Mouse (Mus musculus) MEL (cell line): ENCODE results near the gene Nrbf2. TPM values are rescaled to one million over a fixed set of nuclear protein-coding genes. Genes with fewer than 3 reads are reported as not detected.

ENCODE experiments used
- DNase-seq: peaks from one replicate; pipeline ENCODE4 v3.0.0; 2011; ENCODE audit warnings: low read depth, low spot score
- H3K27ac ChIP-seq: 2 replicates; pipeline ENCODE4 v1.5.1; 2012; ENCODE audit warnings: low read depth, mild to moderate bottlenecking, control low read depth, low read length, moderate library complexity; ENCODE audit not compliant: control insufficient read depth
- H3K27me3 ChIP-seq, 2 experiments: fragments of 150-350 bp in 1 of 2; sonication (generic) in 1 of 2; 2 replicates each; pipeline ENCODE4 v1.6.1; 2012; ENCODE audit warnings: low read length in 2 of 2, mild to moderate bottlenecking in 2 of 2, improper control_type of control experiment in 1 of 2, moderate library complexity in 1 of 2; ENCODE audit not compliant: insufficient read depth in 2 of 2, control insufficient read depth in 1 of 2
- H3K36me3 ChIP-seq, 2 experiments: 2 replicates each; pipeline ENCODE4 v1.6.1; 2012 to 2014; ENCODE audit warnings: low read length in 2 of 2, improper control_type of control experiment in 1 of 2, inconsistent platforms in 1 of 2, mild to moderate bottlenecking in 1 of 2; ENCODE audit not compliant: insufficient read depth in 2 of 2, control insufficient read depth in 1 of 2
- H3K4me1 ChIP-seq, 2 experiments: fragments of 150-350 bp in 1 of 2; sonication (generic) in 1 of 2; 2 replicates each; pipeline ENCODE4 v1.6.1; 2012; ENCODE audit warnings: low read length in 2 of 2, improper control_type of control experiment in 1 of 2, mild to moderate bottlenecking in 1 of 2; ENCODE audit not compliant: insufficient read depth in 2 of 2, control insufficient read depth in 1 of 2
- H3K4me3 ChIP-seq, 2 experiments: fragments of 150-350 bp in 1 of 2; sonication (generic) in 1 of 2; 2 replicates each; pipeline ENCODE4 v1.5.1; 2012; ENCODE audit warnings: low read depth in 2 of 2, low read length in 2 of 2, mild to moderate bottlenecking in 2 of 2, moderate library complexity in 2 of 2, control low read depth in 1 of 2, improper control_type of control experiment in 1 of 2; ENCODE audit not compliant: control insufficient read depth in 1 of 2, insufficient read depth in 1 of 2
- H3K79me2 ChIP-seq: 2 replicates; pipeline ENCODE4 v1.6.1; 2012; ENCODE audit warnings: mild to moderate bottlenecking, low read length, moderate library complexity; ENCODE audit not compliant: control insufficient read depth, poor library complexity, insufficient read depth
- H3K9ac ChIP-seq: 2 replicates; pipeline ENCODE4 v1.6.1; 2012; ENCODE audit warnings: low read depth, mild to moderate bottlenecking, control low read depth, low read length, moderate library complexity; ENCODE audit not compliant: control insufficient read depth, poor library complexity, severe bottlenecking
- H3K9me3 ChIP-seq: fragments of 150-350 bp; sonication (generic); replicated peaks from 2 replicates; pipeline ENCODE4 v1.6.1; 2012; ENCODE audit warnings: mild to moderate bottlenecking, low read length, improper control_type of control experiment, moderate library complexity; ENCODE audit not compliant: insufficient read depth
- BHLHE40 ChIP-seq: IDR thresholded peaks from 2 replicates; pipeline ENCODE4 v1.6.1; 2012; ENCODE audit warnings: low read depth, mild to moderate bottlenecking, inconsistent platforms, low read length, improper control_type of control experiment, borderline replicate concordance
- CHD1 ChIP-seq: IDR thresholded peaks from 2 replicates; pipeline ENCODE4 v1.6.1; 2012; ENCODE audit warnings: low read depth, mild to moderate bottlenecking, inconsistent platforms, low read length, improper control_type of control experiment
- CTCF ChIP-seq, 3 experiments: IDR thresholded peaks in 2 of 3; conservative IDR thresholded peaks in 1 of 3; 2 replicates each; pipeline ENCODE4 v1.5.1; 2011 to 2012; ENCODE audit warnings: low read length in 3 of 3, low read depth in 2 of 3, mild to moderate bottlenecking in 2 of 3, improper control_type of control experiment in 1 of 3, inconsistent platforms in 1 of 3, mixed read lengths in 1 of 3, moderate library complexity in 1 of 3; ENCODE audit not compliant: control insufficient read depth in 1 of 3, insufficient read depth in 1 of 3, poor library complexity in 1 of 3, severe bottlenecking in 1 of 3
- E2F4 ChIP-seq: IDR thresholded peaks from 2 replicates; pipeline ENCODE4 v1.6.1; 2011; ENCODE audit warnings: low read depth, low read length, improper control_type of control experiment, borderline replicate concordance
- ELF1 ChIP-seq: IDR thresholded peaks from 2 replicates; pipeline ENCODE4 v1.6.1; 2014; ENCODE audit warnings: low read depth, mild to moderate bottlenecking, inconsistent platforms, low read length, improper control_type of control experiment, moderate library complexity
- ETS1 ChIP-seq: IDR thresholded peaks from 2 replicates; pipeline ENCODE4 v1.6.1; 2012; ENCODE audit warnings: low read depth, mild to moderate bottlenecking, inconsistent platforms, low read length, improper control_type of control experiment, moderate library complexity
- GABPA ChIP-seq: IDR thresholded peaks from 2 replicates; pipeline ENCODE4 v1.6.1; 2012; ENCODE audit warnings: low read depth, mild to moderate bottlenecking, inconsistent platforms, low read length, improper control_type of control experiment, moderate library complexity
- GATA1 ChIP-seq: IDR thresholded peaks from 2 replicates; pipeline ENCODE4 v1.6.1; 2011; ENCODE audit warnings: low read depth, low read length, improper control_type of control experiment
- JUND ChIP-seq: IDR thresholded peaks from 2 replicates; pipeline ENCODE4 v1.6.1; 2011; ENCODE audit warnings: low read depth, mild to moderate bottlenecking, improper control_type of control experiment, low read length
- MAZ ChIP-seq: IDR thresholded peaks from 2 replicates; pipeline ENCODE4 v1.6.1; 2012; ENCODE audit warnings: low read depth, mild to moderate bottlenecking, inconsistent platforms, low read length, improper control_type of control experiment
- NELFE ChIP-seq: IDR thresholded peaks from 2 replicates; pipeline ENCODE4 v1.6.1; 2011; ENCODE audit warnings: low read depth, low read length, improper control_type of control experiment
- NRF1 ChIP-seq: IDR thresholded peaks from 2 replicates; pipeline ENCODE4 v1.6.1; 2014; ENCODE audit warnings: low read depth, mild to moderate bottlenecking, inconsistent platforms, low read length, improper control_type of control experiment, moderate library complexity; ENCODE audit not compliant: poor library complexity, insufficient read depth, severe bottlenecking
- POLR2A ChIP-seq, 2 experiments: IDR thresholded peaks; 2 replicates each; pipeline ENCODE4 v1.6.1; 2011 to 2012; ENCODE audit warnings: low read length in 2 of 2, mild to moderate bottlenecking in 2 of 2, control low read depth in 1 of 2, improper control_type of control experiment in 1 of 2, low read depth in 1 of 2, moderate library complexity in 1 of 2; ENCODE audit not compliant: control insufficient read depth in 1 of 2, insufficient read depth in 1 of 2, poor library complexity in 1 of 2
- POLR2AphosphoS2 ChIP-seq: IDR thresholded peaks from 2 replicates; pipeline ENCODE4 v1.6.1; 2011; ENCODE audit warnings: low read length, improper control_type of control experiment
- POLR2AphosphoS5 ChIP-seq: IDR thresholded peaks from 2 replicates; pipeline ENCODE4 v1.6.1; 2012; ENCODE audit warnings: low read depth, borderline replicate concordance, mild to moderate bottlenecking, inconsistent platforms, low read length, moderate library complexity, mixed read lengths
- RCOR1 ChIP-seq: IDR thresholded peaks from 2 replicates; pipeline ENCODE4 v1.6.1; 2012; ENCODE audit warnings: low read depth, mild to moderate bottlenecking, inconsistent platforms, low read length, improper control_type of control experiment
- SMC3 ChIP-seq: IDR thresholded peaks from 2 replicates; pipeline ENCODE4 v1.6.1; 2011; ENCODE audit warnings: low read depth, low read length, improper control_type of control experiment
- TBP ChIP-seq: IDR thresholded peaks from 2 replicates; pipeline ENCODE4 v1.8.0; 2011; ENCODE audit warnings: low read depth, low read length, improper control_type of control experiment
- TCF12 ChIP-seq: IDR thresholded peaks from 2 replicates; pipeline ENCODE4 v1.6.1; 2014; ENCODE audit warnings: low read depth, mild to moderate bottlenecking, inconsistent platforms, low read length, improper control_type of control experiment, moderate library complexity
- USF2 ChIP-seq, 2 experiments: IDR thresholded peaks; 2 replicates each; pipeline ENCODE4 v1.6.1; 2011 to 2012; ENCODE audit warnings: improper control_type of control experiment in 2 of 2, low read length in 2 of 2, borderline replicate concordance in 1 of 2, inconsistent platforms in 1 of 2, low read depth in 1 of 2, mild to moderate bottlenecking in 1 of 2; ENCODE audit not compliant: insufficient read depth in 1 of 2
- ZC3H11A ChIP-seq: IDR thresholded peaks from 2 replicates; pipeline ENCODE4 v1.6.1; 2012; ENCODE audit warnings: low read depth, mild to moderate bottlenecking, inconsistent platforms, low read length, improper control_type of control experiment
- polyA plus RNA-seq, 2 experiments: library from polyadenylated mRNA; stranded (reverse) in 1 of 2; unstranded in 1 of 2; fragments of >175 nt in 1 of 2; fragments of >200 nt in 1 of 2; gene quantifications; 2 replicates each; pipeline versions ENCODE4 v1.2.1 to v1.2.4; 2012; ENCODE audit warnings: low replicate concordance in 2 of 2, low read depth in 1 of 2; ENCODE audit not compliant: insufficient read length in 2 of 2, insufficient read depth in 1 of 2, missing spikeins in 1 of 2
- total RNA-seq: library from RNA; depleted of rRNA; stranded (reverse); fragments of 300-350 nt; gene quantifications from 2 replicates; pipeline ENCODE4 v1.2.3, GENCODE M21; 2012

Gene Nrbf2
- total and polyA plus RNA-seq, 3 experiments, result 19.5 to 38.9 TPM; not detected in 1

- 0 out of 2 replicates have a peak, but pooled peaks have one; percentile 33 for TF ChIP-seq MAZ
- peak in 1 of 2 experiments; percentile 50; a peak in 1 of 4 replicates for TF ChIP-seq POLR2A (IDR thresholded peaks at IDR 0.05; ENCODE audit: control insufficient read depth in 1 of 2, insufficient read depth in 1 of 2, low read depth in 1 of 2, low read length in 2 of 2, poor library complexity in 1 of 2)
- no peak for TF ChIP-seq E2F4
- no peak for TF ChIP-seq BHLHE40
- no peak for TF ChIP-seq JUND
- no peak for TF ChIP-seq SMC3
- peak; percentile 69 for TF ChIP-seq TBP
- TF ChIP-seq CTCF (IDR thresholded peaks at IDR 0.05 in 2 of 3, conservative IDR thresholded peaks at IDR 0.05 in 1 of 3; ENCODE audit: control insufficient read depth in 1 of 3, insufficient read depth in 1 of 3, low read depth in 2 of 3, low read length in 3 of 3, poor library complexity in 1 of 3, severe bottlenecking in 1 of 3), result no peak
- TF ChIP-seq GATA1, result peak; percentile 81
Measured at GRCm38 (mm10) chr10:67295331-67295730, 10.2 kb upstream of the Nrbf2 start (continued).

DNA sequence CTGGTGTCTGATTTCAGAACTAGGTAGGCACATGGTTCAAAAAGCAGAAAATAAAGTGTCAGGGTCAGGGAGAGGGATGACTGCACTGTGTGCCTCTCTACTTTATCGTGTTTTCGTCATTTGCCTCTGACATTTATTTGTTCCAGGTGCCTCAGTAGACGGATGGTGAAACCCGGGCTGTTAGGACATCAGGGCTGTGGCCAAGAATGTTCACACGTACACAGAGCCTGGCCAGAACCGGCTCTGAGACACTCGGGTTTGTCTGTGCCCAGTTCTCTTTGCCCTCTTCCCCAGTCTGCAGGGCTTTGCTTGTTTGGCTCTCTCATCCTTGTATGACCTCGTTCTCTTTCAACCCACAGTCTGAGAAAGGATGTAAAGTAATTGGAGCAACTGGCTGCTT lies 6.0 kb upstream of the Nrbf2 start:
- H3K4me3 ChIP-seq, result peak overlapping the region; percentile 0 to 29; a peak in 2 of 4 replicates
- H3K27me3 ChIP-seq, result no peaks in the 10 kb centered on the region
- no peaks in the 10 kb centered on the region; the same call in 1 of the 2 replicates for H3K79me2 ChIP-seq
- peaks cover 22 to 38% of the 10 kb centered on the region in 2 experiments for H3K4me1 ChIP-seq
- TF ChIP-seq POLR2AphosphoS5 (no peak), TCF12 (no peak), POLR2AphosphoS2 (no peak), TBP (0 out of 2 replicates have a peak, but pooled peaks have one; percentile 12), BHLHE40 (no peak), RCOR1 (0 out of 2 replicates have a peak, but pooled peaks have one; percentile 5), NELFE (no peak), ELF1 (no peak), ZC3H11A (no peak), CTCF (IDR thresholded peaks at IDR 0.05 in 2 of 3, conservative IDR thresholded peaks at IDR 0.05 in 1 of 3; ENCODE audit: control insufficient read depth in 1 of 3, insufficient read depth in 1 of 3, low read depth in 2 of 3, low read length in 3 of 3, poor library complexity in 1 of 3, severe bottlenecking in 1 of 3) (no peak), GABPA (no peak), ETS1 (0 out of 2 replicates have a peak, but pooled peaks have one; percentile 1), NRF1 (no peak), CHD1 (no peak), USF2 (IDR thresholded peaks at IDR 0.05; ENCODE audit: borderline replicate concordance in 1 of 2, insufficient read depth in 1 of 2, low read depth in 1 of 2, low read length in 2 of 2) (no peak)
- peak overlapping the region; percentile 32 for H3K9ac ChIP-seq
- no peaks in the 10 kb centered on the region for H3K9me3 ChIP-seq
- peaks cover 0 to 27% of the 10 kb centered on the region in 2 experiments; a peak in 2 of 4 replicates for H3K36me3 ChIP-seq
- DNase-seq, result no peak
- H3K27ac ChIP-seq, result peak overlapping the region; percentile 64
